Mouse (Mus musculus) neural tube, embryonic 15.5 days (tissue): ENCODE measurements around the gene Fam210b. TPM values are rescaled to one million over a fixed set of nuclear protein-coding genes. Genes with fewer than 3 reads are reported as not detected.

Experiments
- ATAC-seq: fragments of 200-750 bp; cut with Nextera tagmentation; 2 replicates; pipeline ENCODE4 v1.8.0; 2017; ENCODE audit warnings: mild to moderate bottlenecking, moderate TSS enrichment, moderate library complexity; ENCODE audit not compliant: low FRiP score
- H3K27ac ChIP-seq: fragments of 300-500 bp; sonication (generic); replicated peaks from 2 replicates; pipeline ENCODE4 v1.5.1; 2015; ENCODE audit warnings: mild to moderate bottlenecking, inconsistent platforms
- H3K27me3 ChIP-seq: fragments of 300-500 bp; sonication (generic); replicated peaks from 2 replicates; pipeline ENCODE4 v1.6.1; 2015; ENCODE audit warnings: inconsistent platforms
- H3K36me3 ChIP-seq: fragments of 300-500 bp; sonication (generic); 2 replicates; pipeline ENCODE4 v1.6.1; 2015; ENCODE audit warnings: inconsistent platforms
- H3K4me1 ChIP-seq: fragments of 300-500 bp; sonication (generic); 2 replicates; pipeline ENCODE4 v1.6.1; 2015; ENCODE audit warnings: inconsistent platforms
- H3K4me2 ChIP-seq: fragments of 300-500 bp; sonication (generic); 2 replicates; pipeline ENCODE4 v1.6.1; 2015; ENCODE audit warnings: inconsistent platforms, mild to moderate bottlenecking, moderate library complexity
- H3K4me3 ChIP-seq: fragments of 300-500 bp; sonication (generic); replicated peaks from 2 replicates; pipeline ENCODE4 v1.5.1; 2015; ENCODE audit warnings: mild to moderate bottlenecking, inconsistent platforms
- H3K9ac ChIP-seq: fragments of 300-500 bp; sonication (generic); replicated peaks from 2 replicates; pipeline ENCODE4 v1.6.1; 2015; ENCODE audit warnings: mild to moderate bottlenecking, inconsistent platforms
- H3K9me3 ChIP-seq: fragments of 300-500 bp; sonication (generic); replicated peaks from 2 replicates; pipeline ENCODE4 v1.6.1; 2016; ENCODE audit warnings: inconsistent platforms
- WGBS: fragments of 180-500 bp; shearing (Covaris S2); methylation state at CpG from one replicate; pipeline ENCODE4 v1.1.7; 2015; ENCODE audit warnings: mixed read lengths; 5-methylcytosine and 5-hydroxymethylcytosine counted together
- polyA plus RNA-seq: library from polyadenylated mRNA; unstranded; fragments of >200 nt; fragmentation: Nextera tagmentation; extraction: Ambion mirVana; gene quantifications from 2 replicates; pipeline ENCODE4 v1.2.1, GENCODE M21; 2015

Gene Fam210b
- polyA plus RNA-seq, 1 experiment from 2014 or later: 18.7 TPM

DNA sequence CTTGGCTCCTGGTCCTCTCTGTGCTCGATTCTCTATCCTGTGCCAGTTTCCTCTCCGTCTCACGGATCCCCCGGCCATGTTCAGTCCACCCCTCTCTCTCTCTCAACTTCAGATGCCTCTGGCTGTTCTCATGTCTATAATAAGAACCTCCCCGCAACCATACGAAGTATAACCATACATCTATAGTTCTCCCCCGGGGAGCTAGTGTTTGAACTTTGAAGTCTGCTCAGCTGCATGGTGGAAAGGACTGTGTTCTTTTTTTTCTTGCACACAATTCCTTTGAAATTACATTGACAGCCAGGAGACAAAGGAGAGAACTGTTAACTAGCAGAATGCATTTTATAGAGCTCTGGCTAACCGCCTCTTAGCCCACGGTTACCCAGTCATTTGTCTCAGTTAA, 9.4 kb downstream of the Fam210b start:
- H3K27me3 ChIP-seq: no peaks in the 10 kb centered on the region
- H3K9ac ChIP-seq: no peak overlapping the region
- H3K36me3 ChIP-seq: peaks cover 4% of the 10 kb centered on the region; the same call in 1 of the 2 replicates
- WGBS: 38% methylated on average over 9 of the region's 9 CpGs
- peaks cover 22% of the 10 kb centered on the region for H3K4me1 ChIP-seq
- no peak overlapping the region for H3K4me3 ChIP-seq
- H3K27ac ChIP-seq: peak overlapping the region; percentile 48
- no peaks in the 10 kb centered on the region for H3K9me3 ChIP-seq
- ATAC-seq: no peak
- H3K4me2 ChIP-seq: no peak overlapping the region

DNA sequence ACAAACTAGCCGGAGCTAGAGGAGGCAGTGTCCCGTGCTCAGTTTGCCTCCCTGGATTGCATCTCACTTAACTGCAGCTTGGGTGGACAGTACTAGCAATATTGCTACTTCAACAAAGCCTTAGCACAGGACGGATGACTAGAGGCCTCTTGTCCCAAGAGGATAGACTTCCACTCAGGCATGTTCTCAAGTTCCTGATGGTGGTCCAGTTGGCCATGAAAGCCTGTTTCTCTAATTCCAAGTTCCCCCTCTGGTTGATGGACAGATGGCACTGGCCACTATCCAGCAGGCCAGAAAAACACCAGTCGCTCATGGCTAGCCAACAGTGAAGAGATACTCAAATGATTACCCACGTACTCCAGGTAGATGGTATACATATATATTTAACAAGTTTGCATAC, 10.5 kb downstream of the Fam210b start:
- no peaks in the 10 kb centered on the region for H3K27me3 ChIP-seq
- ATAC-seq: no peak
- WGBS: 76% methylated on average over 5 of the region's 5 CpGs
- peaks cover 4% of the 10 kb centered on the region; the same call in 1 of the 2 replicates for H3K36me3 ChIP-seq
- H3K4me3 ChIP-seq: no peak overlapping the region
- H3K9ac ChIP-seq: no peak overlapping the region
- H3K27ac ChIP-seq: peak overlapping the region; percentile 7; the same call in 1 of the 2 replicates
- no peaks in the 10 kb centered on the region for H3K9me3 ChIP-seq
- no peak overlapping the region for H3K4me2 ChIP-seq
- peaks cover 22% of the 10 kb centered on the region for H3K4me1 ChIP-seq

- H3K27me3 ChIP-seq: no peaks in the 10 kb centered on the region
- 85% methylated on average over 7 of the region's 7 CpGs for WGBS
- H3K9me3 ChIP-seq: no peaks in the 10 kb centered on the region
- H3K9ac ChIP-seq: no peak overlapping the region
- ATAC-seq: no peak
- no peak overlapping the region for H3K4me2 ChIP-seq
- H3K4me1 ChIP-seq: no peaks in the 10 kb centered on the region
- H3K36me3 ChIP-seq: peaks cover 9% of the 10 kb centered on the region; the same call in 1 of the 2 replicates
- H3K4me3 ChIP-seq: no peak overlapping the region
- H3K27ac ChIP-seq: no peak overlapping the region
These were observed 17.8 kb downstream of the Fam210b start for GRCm38 (mm10) chr2:172363176-172363575.

DNA sequence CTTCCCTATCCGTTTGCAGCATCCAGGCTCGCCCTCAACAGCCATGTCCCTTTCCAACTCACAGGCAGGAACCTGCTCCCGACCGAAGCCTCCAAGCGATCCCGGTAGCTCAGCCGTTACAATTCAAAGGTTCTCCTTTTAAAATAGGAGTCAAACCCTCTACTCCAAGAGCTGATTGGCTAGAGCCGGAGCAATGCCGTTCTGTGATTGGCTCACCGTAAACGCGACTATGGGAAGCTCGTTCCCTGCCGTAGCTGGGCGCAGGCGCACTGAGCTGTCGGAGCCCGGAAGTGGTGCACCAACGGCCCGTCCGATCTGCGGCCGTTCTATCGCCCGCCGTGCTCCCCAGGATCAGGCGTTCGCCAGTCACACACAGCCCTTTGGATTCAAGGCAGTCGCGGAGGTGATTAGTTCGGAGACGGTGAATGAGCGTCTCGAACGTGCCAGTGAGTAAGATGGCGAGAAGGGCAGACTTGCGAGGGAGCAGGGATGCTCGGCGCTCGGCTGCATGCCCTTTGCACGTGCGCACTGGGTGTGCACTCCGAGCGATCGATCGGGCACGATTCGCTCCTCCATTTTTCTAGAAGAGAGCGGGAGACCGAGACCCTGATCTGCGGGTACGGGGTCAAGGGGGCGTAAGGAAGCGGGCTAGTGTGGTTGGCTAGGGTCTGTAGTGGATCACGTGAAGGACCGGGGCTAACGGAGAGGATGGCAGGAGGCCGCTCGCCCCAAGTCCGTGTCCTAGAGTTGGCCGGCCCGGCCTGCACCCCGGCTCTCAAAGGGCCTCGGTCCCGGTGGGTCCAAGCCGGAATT, 25.3 kb downstream of the Fam210b start, which contains the start of the genes Aurka and Cstf1:
Gene Aurka (minus strand): TSS at position 125 of the 813 bp plus-strand sequence.
Gene Cstf1 (plus strand): TSS at position 271 of the 813 bp plus-strand sequence.
- Histone ChIP-seq H3K9ac (peak within 1 kb of the TSS; percentile 93), H3K27me3 (no peaks in the 10 kb centered on the region), H3K27ac (peak within 1 kb of the TSS; percentile 88), H3K4me3 (peak within 1 kb of the TSS; percentile 93), H3K9me3 (no peaks in the 10 kb centered on the region), H3K4me2 (peak within 1 kb of the TSS; percentile 81), H3K4me1 (peaks cover 21% of the 10 kb centered on the region), H3K36me3 (peaks cover 22% of the 10 kb centered on the region)
- WGBS: under 1% methylated on average over 66 of the region's 66 CpGs
- peak; percentile 99 for ATAC-seq

DNA sequence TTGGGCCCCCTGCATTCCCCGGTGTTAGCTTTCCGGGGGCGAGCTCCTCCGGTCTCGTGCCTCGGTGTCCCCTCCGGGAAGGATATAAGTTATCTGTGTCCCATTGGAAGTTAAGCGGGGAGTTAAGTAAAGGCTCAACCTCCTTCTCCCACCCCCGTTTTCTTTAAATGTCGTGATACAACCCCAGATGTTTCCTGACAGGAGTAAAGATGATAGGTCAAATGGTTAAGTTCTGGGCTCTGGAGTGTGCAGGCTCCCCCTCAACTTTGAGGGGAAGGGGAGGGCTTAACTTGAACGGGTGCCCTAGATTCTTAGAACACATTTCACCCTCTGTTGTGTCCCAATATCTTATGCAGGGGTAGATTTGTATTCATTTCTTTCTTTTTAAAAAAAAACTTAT, 25.9 kb downstream of the Fam210b start:
- H3K4me1 ChIP-seq: peaks cover 21% of the 10 kb centered on the region
- H3K4me3 ChIP-seq: peak overlapping the region; percentile 93
- H3K9ac ChIP-seq: peak overlapping the region; percentile 93
- under 1% methylated on average over 11 of the region's 11 CpGs for WGBS
- H3K4me2 ChIP-seq: peak overlapping the region; percentile 81
- no peaks in the 10 kb centered on the region for H3K9me3 ChIP-seq
- no peaks in the 10 kb centered on the region for H3K27me3 ChIP-seq
- peaks cover 28% of the 10 kb centered on the region for H3K36me3 ChIP-seq
- no peak for ATAC-seq
- H3K27ac ChIP-seq: peak overlapping the region; percentile 88

DNA sequence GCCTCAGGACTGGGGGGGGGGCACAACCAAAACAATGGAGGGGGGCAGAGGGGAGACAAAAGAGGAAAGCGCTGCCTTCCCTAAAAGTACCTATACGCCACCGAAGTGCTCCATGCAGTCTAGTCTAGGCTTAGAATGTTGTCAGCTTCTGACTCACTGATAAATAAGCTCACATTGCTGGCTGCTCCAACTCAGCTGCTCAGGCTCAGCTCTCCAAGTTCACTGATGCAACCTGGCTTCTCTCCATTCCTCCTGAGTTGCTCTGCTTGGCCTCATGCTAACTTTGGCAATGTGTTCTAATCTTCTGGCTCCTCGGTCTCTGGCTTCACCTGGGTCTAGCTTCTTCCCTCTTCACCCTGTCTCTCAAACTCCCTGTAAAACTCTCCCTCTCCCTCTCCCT, 31.2 kb downstream of the Fam210b start:
- no peak overlapping the region for H3K9ac ChIP-seq
- H3K27me3 ChIP-seq: no peaks in the 10 kb centered on the region
- peaks cover 6% of the 10 kb centered on the region for H3K4me1 ChIP-seq
- no peak for ATAC-seq
- H3K4me3 ChIP-seq: no peak overlapping the region
- peaks cover 75% of the 10 kb centered on the region for H3K36me3 ChIP-seq
- no peaks in the 10 kb centered on the region for H3K9me3 ChIP-seq
- no peak overlapping the region for H3K4me2 ChIP-seq
- H3K27ac ChIP-seq: no peak overlapping the region
- 96% methylated on average over 4 of the region's 4 CpGs for WGBS

GRCm38 (mm10) chr2:172376999-172377515, 31.7 kb downstream of the Fam210b start:
- Histone ChIP-seq H3K4me2 (no peak overlapping the region), H3K4me1 (peaks cover 1% of the 10 kb centered on the region), H3K27me3 (no peaks in the 10 kb centered on the region), H3K4me3 (no peak overlapping the region), H3K36me3 (peaks cover 80% of the 10 kb centered on the region), H3K9me3 (no peaks in the 10 kb centered on the region), H3K27ac (no peak overlapping the region), H3K9ac (no peak overlapping the region)
- 79% methylated on average over 5 of the region's 5 CpGs for WGBS
- no peak for ATAC-seq

DNA sequence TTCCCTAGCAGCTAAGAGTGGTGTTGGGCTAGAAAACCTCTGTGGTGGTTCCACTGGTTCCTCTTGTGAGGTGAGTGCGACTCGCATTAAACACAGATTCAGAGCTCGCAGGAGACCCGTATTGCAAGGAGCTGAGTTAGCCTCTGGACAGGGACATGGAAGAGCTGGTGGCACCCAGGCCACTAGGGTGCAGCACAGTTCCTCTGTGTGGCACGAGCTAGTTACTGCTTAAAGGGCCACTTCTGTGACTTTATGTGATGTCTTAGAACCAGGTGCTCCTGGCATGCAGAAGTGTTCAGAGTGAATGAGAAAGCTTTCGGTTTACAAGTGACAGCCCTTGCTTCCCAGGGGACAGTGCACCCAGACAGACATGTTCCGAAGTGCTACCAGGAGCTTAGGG, 33.0 kb downstream of the Fam210b start:
- H3K27me3 ChIP-seq: no peaks in the 10 kb centered on the region
- no peaks in the 10 kb centered on the region for H3K4me1 ChIP-seq
- H3K9ac ChIP-seq: no peak overlapping the region
- H3K4me3 ChIP-seq: no peak overlapping the region
- 73% methylated on average over 7 of the region's 7 CpGs for WGBS
- H3K9me3 ChIP-seq: no peaks in the 10 kb centered on the region
- no peak for ATAC-seq
- no peak overlapping the region for H3K27ac ChIP-seq
- H3K36me3 ChIP-seq: peaks cover 80% of the 10 kb centered on the region
- no peak overlapping the region for H3K4me2 ChIP-seq

- no peak for ATAC-seq
- 95% methylated on average over 17 of the region's 17 CpGs for WGBS
- no peak overlapping the region for H3K27ac ChIP-seq
- H3K4me3 ChIP-seq: no peak overlapping the region
- no peak overlapping the region for H3K9ac ChIP-seq
- peaks cover 64% of the 10 kb centered on the region for H3K36me3 ChIP-seq
- H3K4me1 ChIP-seq: no peaks in the 10 kb centered on the region
- no peaks in the 10 kb centered on the region for H3K9me3 ChIP-seq
- no peaks in the 10 kb centered on the region for H3K27me3 ChIP-seq
- no peak overlapping the region for H3K4me2 ChIP-seq
These were observed 35.1 kb downstream of the Fam210b start for GRCm38 (mm10) chr2:172380513-172380912.

- Histone ChIP-seq H3K4me1 (no peaks in the 10 kb centered on the region), H3K36me3 (peaks cover 56% of the 10 kb centered on the region), H3K27me3 (no peaks in the 10 kb centered on the region), H3K27ac (no peak overlapping the region), H3K4me3 (no peak overlapping the region), H3K9me3 (no peaks in the 10 kb centered on the region), H3K9ac (no peak overlapping the region), H3K4me2 (no peak overlapping the region)
- 97% methylated on average over 11 of the region's 11 CpGs for WGBS
- ATAC-seq: no peak
These were observed 36.0 kb downstream of the Fam210b start for GRCm38 (mm10) chr2:172381341-172381740.

- ATAC-seq: no peak
- no peaks in the 10 kb centered on the region for H3K9me3 ChIP-seq
- peaks cover 55% of the 10 kb centered on the region for H3K36me3 ChIP-seq
- H3K4me3 ChIP-seq: no peak overlapping the region
- H3K27ac ChIP-seq: no peak overlapping the region
- no peaks in the 10 kb centered on the region for H3K4me1 ChIP-seq
- H3K4me2 ChIP-seq: no peak overlapping the region
- no peaks in the 10 kb centered on the region for H3K27me3 ChIP-seq
- 92% methylated on average over 12 of the region's 12 CpGs for WGBS
- no peak overlapping the region for H3K9ac ChIP-seq
These were observed 36.5 kb downstream of the Fam210b start for GRCm38 (mm10) chr2:172381898-172382297.

- H3K36me3 ChIP-seq: peaks cover 29% of the 10 kb centered on the region
- no peak overlapping the region for H3K27ac ChIP-seq
- no peaks in the 10 kb centered on the region for H3K27me3 ChIP-seq
- H3K4me3 ChIP-seq: no peak overlapping the region
- 95% methylated on average over 3 of the region's 3 CpGs for WGBS
- H3K9ac ChIP-seq: no peak overlapping the region
- no peaks in the 10 kb centered on the region for H3K4me1 ChIP-seq
- no peaks in the 10 kb centered on the region for H3K9me3 ChIP-seq
- H3K4me2 ChIP-seq: no peak overlapping the region
- no peak for ATAC-seq
These were observed 39.4 kb downstream of the Fam210b start for GRCm38 (mm10) chr2:172384715-172385114.
